Mouse (Mus musculus): ENCODE measurements around the gene D5Ertd579e.
A peak's percentile ranks its signal among the peaks of the same experiment; 100 is the strongest.
"Not testable (repeated sequence)": the region's sequence is repeated elsewhere in the genome, so short reads cannot be mapped to it uniquely, and the experiment has no call there.

Gene D5Ertd579e

DNA sequence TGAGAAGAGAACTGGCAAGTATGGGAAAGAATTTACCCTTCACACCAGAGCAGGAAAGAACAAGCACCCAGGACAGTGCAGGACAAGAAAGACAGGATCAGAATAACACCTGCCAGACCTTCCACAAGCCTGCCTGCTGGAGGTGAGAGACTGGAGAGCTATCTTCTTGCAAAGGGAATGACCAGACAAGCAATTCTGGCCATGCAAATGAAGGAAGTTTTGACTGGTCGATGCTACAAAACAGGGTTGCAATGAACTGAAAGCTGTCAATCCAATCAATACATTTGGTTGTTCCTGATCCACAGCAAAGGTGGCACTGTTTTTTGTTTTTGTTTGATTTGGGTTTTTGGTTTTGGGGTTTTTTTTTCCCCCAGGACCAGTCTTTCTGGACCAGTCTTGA is 12.2 kb downstream of the D5Ertd579e start:
- no peak for DNase-seq (ENCODE audit: low spot score in 2 of 2)

DNA sequence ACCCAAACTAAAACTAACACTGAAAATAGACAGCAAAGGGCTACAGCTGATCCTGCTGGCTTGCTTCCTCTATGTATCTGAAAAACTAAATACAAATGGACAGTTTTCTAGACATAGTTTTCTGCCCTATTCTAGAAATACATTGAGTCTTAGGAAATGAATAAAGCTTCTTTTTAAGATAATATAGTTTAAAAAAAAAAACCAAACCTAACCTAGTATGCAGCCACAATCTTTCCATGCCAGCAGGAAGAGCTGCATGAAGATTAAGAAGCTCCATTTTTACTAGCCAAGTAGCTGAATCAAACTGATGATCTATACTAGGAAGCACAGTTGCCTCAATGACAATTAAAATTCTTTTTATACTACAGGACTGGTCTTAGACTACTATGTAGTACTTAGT is 14.6 kb downstream of the D5Ertd579e start:
- no peak for DNase-seq (ENCODE audit: low spot score in 2 of 2)

DNA sequence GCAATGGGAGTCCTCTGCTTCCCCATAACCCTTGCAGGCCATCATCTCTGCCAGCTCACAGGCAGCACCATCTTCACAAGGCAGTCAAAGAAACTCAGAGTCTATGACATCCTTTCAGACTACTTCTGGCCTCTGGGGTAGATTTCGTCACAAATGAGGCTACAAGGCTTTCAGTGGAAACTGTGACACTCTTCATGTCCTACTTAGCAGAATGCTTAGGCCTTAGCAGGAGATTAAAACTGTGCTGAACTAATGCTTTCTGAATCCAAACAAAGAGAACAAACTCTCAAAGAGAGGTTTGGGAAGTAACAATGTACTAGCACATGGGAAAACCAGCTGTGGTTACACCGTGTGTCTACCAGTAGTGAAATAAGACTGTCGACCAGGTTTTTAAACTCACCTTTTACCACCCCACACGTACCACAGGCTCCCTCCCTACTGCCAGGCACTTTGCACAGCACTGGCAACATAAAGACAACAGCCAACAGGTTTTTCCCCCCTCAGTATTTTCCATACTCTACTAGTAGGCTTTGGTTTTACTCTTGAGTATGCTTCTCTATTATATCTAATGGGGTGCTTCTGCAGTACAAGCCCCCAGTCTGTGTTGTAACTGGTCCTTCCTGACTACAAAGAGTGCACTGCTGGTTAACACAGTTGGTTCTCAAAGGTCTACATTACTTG is 15.8 kb downstream of the D5Ertd579e start:
- DNase-seq (ENCODE audit: low spot score in 2 of 2): no peak

DNA sequence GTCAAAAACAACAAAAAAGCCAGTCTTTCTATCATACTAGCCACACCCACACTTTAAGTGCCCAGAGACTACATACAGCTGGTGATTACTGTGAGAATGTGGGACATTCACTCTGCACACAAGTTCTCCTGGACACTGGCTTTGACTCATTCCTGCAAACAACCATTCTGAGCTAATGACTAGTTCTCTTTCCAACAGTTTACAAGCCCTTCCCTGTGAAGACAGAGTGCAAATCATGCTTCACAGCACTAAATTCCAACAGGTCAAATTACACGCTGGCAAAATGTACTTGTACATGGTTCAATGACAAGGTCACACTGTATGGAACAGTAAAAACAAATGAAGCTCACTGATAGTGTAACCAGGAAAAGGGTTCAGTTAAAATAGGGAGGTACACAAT is 17.0 kb downstream of the D5Ertd579e start:
- DNase-seq (ENCODE audit: low spot score in 2 of 2): no peak

DNA sequence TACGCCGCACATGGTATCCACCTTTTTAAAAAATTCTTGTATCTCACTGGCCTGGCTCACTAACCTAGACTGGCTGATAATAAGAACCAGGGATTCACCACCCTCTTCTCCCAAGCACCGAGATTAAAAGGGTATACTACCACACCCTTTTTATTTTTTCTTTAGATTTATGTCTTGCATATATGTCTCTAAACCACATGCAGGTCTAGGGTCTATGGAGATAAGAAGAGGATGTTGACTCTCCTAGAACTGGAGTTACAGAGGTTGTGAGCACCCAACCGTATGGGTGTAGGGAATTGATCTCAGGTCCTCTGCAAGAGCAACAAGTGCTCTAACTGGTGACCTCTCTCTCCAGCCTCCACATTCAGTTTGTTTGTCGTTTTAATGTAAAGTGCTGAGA is 17.9 kb downstream of the D5Ertd579e start:
- DNase-seq (ENCODE audit: low spot score in 2 of 2): no peak

DNA sequence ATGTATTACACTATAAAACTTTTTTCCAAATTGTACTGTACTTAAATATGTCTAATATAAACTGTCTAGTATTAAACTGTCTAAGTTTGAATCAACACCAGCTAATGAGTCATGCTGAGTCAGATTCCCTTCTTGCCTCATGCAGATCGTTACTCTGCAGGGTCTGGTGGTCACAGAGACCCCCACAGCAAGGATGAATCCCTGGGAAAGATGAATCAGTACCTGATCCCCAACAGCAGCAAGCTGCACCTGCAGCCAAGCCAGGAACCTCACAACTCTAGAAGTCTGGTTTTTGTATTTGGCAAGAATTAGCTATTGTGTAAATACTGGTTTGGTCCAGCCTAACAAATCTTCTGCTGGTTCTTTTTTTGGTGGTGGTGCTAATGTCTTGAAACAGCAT is 20.4 kb downstream of the D5Ertd579e start:
- DNase-seq (ENCODE audit: low spot score in 2 of 2): no peak

GRCm38 (mm10) chr5:36674658-36675433 is 21.0 kb downstream of the D5Ertd579e start:
- DNase-seq (ENCODE audit: low spot score in 2 of 2): no peak

GRCm38 (mm10) chr5:36669021-36670008 is 26.5 kb downstream of the D5Ertd579e start:
- no peak for DNase-seq (ENCODE audit: low spot score in 2 of 2)

DNA sequence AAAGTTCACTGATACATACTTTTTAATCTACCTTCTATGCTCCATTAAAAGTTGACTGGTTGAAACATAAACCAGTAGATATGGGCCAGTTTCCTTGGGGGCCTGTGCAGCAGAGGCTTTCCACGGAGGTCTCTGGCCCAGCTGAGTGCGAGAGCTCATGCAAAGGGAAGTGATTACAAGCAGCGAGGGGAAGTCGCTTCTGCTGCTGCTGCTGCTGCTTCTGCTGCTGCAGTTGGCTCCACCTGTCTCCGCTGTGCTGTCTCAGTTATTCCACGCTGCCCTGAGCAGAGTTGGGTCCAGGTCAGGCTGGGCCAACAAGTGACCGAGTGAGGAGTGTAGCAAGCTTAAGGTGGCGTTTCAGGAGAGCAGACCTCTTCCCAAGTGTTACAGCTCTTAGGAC is 27.3 kb downstream of the D5Ertd579e start:
- DNase-seq (ENCODE audit: low spot score in 2 of 2): no peak

DNA sequence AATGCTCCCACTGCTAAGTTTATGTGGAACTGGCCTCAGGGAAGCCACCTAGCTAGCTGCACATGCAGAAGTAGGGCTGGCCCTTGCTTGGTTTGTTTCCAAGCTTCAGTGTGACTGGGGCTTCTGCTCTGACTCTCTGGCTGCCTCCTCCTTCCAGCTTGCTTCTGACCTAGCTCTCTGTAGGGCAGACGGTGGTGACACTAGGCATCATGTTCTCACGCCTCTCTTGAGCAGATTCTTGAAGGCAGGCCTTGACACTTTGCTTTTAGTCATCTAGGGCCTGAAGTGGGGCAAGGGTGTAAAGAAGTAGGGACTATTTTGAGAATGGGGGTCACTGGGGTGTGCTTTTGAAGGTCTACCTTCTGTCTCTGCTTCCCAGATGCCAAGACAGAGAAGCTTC is 27.8 kb downstream of the D5Ertd579e start:
- DNase-seq (ENCODE audit: low spot score in 2 of 2): not testable (repeated sequence)

GRCm38 (mm10) chr5:36667165-36667564 is 28.7 kb downstream of the D5Ertd579e start:
- no peak for DNase-seq (ENCODE audit: low spot score in 2 of 2)

DNA sequence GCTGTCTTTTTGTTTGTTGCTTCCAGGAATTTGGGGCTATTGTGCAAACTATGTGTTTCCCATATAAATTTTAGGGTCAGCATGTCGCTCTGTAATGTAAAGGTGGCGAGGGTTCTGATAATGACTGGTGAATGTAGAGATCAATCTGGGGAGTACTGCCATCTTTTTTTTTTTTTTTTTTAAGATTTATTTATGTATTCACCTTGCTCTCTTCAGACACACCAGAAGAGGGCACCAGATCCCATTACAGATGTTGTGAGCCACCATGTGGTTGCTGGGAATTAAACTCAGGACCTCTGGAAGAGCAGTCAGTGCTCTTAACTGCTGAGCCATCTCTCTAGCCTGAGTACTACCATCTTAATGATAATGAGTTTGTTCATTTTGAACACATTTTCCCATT is 29.1 kb downstream of the D5Ertd579e start:
- DNase-seq (ENCODE audit: low spot score in 2 of 2): not testable (repeated sequence)

DNA sequence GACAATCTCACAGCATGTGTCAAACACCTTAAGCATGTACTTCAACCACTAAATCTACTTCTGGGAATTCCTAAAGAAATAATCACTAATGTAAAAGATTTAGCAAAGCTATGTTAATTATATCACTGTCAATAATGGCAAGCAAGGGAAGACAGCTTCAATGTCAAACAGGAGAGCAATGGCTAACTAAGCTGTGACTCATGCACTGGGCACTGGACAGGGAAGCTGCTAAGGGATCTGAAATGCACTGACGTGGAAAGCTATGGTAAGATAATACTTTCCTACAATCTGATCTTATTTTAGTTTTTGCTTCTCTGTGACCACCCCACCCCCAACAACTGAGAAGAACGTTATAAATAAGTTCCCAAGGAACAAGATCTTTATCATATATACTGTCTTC is 32.5 kb downstream of the D5Ertd579e start:
- DNase-seq (ENCODE audit: low spot score in 2 of 2): no peak

GRCm38 (mm10) chr5:36660977-36661760 is 34.7 kb downstream of the D5Ertd579e start:
- DNase-seq (ENCODE audit: low spot score in 2 of 2): not testable (repeated sequence)

- no peak for DNase-seq (ENCODE audit: low spot score in 2 of 2)
Measured at GRCm38 (mm10) chr5:36625612-36626011, 70.2 kb downstream of the D5Ertd579e start.

DNA sequence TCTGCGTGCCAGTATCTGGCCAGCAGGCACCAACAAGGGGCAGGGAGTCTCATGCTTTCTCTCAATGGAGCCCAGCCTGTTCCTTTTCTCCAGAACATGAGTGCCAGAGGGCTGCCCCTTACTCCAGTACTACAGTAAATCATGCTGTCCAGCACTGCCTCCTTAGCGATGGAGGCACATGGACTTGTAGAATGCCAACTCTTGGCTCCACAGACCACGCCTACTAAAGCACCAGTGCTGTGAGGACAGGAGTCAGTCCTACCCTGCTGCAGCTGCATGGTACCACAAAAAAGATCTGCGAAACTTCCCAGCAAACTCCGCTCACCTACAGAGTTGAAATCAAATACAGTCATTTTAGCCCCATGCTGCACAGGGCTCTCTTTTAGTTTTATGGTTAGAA is 72.2 kb downstream of the D5Ertd579e start:
- DNase-seq (ENCODE audit: low spot score in 2 of 2): peak in 1 of 2 experiments; percentile 52

- DNase-seq (ENCODE audit: low spot score in 2 of 2): no peak
Measured at GRCm38 (mm10) chr5:36621058-36621449, 74.8 kb downstream of the D5Ertd579e start.

DNA sequence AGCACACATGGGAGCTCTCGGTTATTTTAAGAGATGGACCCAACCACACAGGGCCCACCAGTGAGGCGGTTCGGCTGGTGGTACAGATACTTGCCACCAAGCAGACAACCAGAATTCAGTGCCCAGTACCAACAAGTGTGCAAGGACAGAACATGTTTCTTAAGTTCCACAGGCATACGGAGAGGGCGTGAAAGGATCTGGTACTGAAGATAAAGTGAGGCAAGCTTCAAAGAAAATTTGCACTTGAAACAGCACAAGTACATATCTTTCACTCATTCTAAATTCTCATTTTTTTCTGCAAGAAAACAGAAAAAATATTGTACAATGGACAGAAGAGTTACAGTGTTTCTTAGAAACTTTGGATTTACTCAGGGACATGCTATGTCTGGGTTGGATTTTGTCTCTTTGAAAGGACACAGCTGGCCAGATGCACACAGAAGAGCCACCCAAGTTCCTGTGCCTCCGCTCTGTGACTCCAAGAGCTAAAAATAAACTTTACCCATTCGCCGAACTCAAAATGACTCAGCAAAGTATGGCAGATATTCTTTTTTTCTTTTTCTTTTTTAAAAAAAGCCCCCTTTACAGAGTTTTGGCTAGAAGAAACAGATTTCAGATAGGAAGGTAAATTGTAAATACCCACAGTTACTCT is 75.3 kb downstream of the D5Ertd579e start:
- peak in 1 of 2 experiments; percentile 30 for DNase-seq (ENCODE audit: low spot score in 2 of 2)

DNA sequence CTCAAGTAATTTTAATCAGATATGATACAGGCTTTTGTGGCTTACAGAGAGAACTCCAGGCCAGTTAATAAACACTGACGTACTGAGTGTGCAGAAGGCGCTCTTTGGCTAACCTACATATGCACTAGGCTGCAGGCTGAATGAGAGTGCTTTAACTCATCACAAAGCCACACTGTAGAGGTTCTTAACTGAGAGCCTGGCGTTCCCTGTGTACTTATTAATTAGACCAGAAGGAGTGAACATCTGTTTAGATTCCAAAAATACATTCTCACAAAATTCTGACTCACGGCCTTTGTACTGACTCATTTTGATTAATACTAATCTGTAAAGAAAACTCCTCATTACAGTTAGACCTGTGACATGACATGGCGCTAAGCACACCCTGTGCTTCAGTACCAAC is 76.9 kb downstream of the D5Ertd579e start:
- DNase-seq (ENCODE audit: low spot score in 2 of 2): no peak

GRCm38 (mm10) chr5:36618356-36618755 is 77.5 kb downstream of the D5Ertd579e start:
- no peak for DNase-seq (ENCODE audit: low spot score in 2 of 2)

- DNase-seq (ENCODE audit: low spot score in 2 of 2): peak in 1 of 2 experiments; percentile 39
Measured at GRCm38 (mm10) chr5:36614124-36614523, 81.7 kb downstream of the D5Ertd579e start.

Data from spleen, postnatal 4 days (tissue).